Mouse (Mus musculus) natural killer cell, adult 2 months (primary cell): ENCODE data around the gene Cog5.

Experiments used
- DNase-seq, 2 experiments: peaks; one replicate each; pipeline ENCODE4 v3.0.0; 2022; ENCODE audit warnings: low spot score in 2 of 2

The Cog5 gene

GRCm38 (mm10) chr12:31983769-31984168 is 329.1 kb downstream of the Cog5 start:
- DNase-seq, result no peak

GRCm38 (mm10) chr12:31984206-31984605 is 329.5 kb downstream of the Cog5 start:
- DNase-seq, result no peak

- no peak for DNase-seq
Observed at GRCm38 (mm10) chr12:31984664-31985063, 330.0 kb downstream of the Cog5 start.

GRCm38 (mm10) chr12:31985738-31986137 is 331.1 kb downstream of the Cog5 start:
- DNase-seq, result no peak

GRCm38 (mm10) chr12:31986463-31986862 is 331.8 kb downstream of the Cog5 start:
- no peak for DNase-seq
